Mouse (Mus musculus) cerebellum, adult 11 months (tissue): Measurements from ENCODE around the gene Pik3r4.
"Not testable (repeated sequence)": the region's sequence is repeated elsewhere in the genome, so short reads cannot be mapped to it uniquely, and the experiment has no call there.

Experiments used
- DNase-seq: peaks from one replicate; pipeline ENCODE4 v3.0.0; 2022

The Pik3r4 gene

DNA sequence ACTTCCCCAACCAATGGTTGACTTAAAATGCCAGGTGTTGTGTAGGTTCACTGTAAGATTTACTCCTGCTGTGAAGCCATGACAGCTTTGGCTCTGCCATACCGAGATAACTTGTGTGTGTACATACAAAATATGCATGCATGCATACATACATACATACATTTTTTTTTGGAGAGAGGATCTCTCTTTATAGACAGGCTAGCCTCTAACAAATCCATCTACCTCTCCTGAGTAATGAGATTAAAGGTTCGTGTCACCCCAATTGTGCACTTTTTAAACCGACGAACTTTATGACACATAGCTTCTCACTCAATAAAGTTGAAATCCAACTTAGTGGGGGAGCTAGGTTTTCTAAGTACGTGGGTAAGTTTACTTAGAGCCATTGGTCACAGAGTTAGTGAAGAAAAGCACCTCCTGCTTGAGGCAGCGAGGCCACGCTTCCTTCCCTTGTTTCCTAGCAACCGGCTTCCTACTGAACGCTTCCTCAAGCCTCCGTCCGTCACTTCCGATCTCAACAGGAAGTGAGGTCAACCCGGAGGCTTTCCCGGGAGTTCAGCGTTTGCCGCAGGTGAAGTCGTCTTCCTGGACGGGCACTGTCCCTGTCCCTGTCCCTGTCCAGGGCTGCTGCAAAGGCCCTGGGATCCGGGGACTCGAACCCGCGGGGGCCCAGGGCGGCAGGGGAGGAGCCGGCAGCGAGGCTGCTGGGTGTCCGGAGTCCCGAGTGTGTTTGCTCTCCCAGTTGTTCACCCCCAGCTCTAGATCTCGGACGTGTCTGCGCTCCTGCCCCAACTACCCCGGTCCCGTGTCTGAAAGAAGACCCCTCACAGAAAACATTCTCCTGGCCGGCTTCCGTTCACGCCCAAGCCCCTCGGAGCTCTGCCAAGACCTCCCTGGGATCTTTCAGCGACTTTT is at the start of gene Pik3r4:
Gene Pik3r4 (plus strand): TSS at position 519 of the 912 bp plus-strand sequence.
- peak; percentile 76 for DNase-seq

DNA sequence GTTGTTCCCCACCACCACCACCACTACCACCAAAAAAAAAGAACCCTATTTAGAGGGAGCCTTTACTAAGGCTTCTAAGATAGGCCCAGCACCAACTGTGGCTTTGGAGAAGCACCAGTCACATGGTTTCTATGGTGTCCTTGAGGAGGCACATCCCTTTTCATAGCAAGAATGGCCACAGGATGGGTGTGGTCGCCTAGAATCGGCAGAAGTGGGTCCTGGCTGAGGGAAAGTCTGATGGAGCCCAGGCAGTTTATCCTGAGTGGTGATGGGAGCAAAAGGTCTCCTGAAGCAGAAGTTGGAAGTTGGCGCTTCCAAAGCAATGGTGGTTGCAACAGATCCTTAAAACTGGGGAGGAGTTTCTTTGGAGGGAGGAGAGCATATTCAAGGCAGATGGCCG is 43.9 kb upstream of the Pik3r4 start:
- no peak for DNase-seq

DNA sequence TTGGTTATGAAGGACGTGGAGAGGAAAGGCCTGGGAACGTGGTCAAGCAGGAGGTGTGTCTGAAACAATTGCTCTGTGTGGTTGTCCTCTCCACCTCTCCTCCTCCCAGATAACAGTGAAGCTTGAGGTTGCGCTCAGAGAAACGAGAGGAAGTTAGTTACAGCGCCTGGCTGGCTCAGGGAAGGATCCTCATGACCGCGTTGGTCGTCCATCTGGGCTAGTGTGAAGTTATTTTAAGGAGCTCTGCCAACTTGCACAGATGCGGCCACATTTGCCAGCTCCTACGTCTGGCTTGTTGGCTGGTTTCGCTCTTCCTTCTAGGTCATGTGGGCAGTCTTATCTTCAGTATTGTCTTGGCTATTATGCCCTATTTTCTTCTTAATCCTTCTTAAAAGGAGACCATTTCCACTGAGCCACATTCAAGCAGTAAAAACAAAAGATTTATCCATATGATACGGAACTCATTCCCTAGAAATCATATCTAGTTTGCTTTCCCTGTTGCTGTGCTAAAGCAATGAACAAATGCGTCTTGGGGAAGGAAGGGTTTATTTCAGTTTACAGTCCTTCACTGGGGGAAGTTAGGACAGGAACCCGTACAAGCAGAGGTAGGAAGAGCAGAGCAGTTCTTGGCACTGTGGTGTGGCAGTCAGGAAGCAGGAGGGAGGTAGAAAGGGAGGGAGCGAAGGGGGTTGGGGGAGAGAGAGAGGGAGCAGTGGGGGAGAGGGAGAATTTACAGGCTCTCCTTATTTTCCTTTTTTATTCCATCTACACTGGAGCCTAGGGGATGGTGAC is 30.6 kb upstream of the Pik3r4 start:
- no peak for DNase-seq

DNA sequence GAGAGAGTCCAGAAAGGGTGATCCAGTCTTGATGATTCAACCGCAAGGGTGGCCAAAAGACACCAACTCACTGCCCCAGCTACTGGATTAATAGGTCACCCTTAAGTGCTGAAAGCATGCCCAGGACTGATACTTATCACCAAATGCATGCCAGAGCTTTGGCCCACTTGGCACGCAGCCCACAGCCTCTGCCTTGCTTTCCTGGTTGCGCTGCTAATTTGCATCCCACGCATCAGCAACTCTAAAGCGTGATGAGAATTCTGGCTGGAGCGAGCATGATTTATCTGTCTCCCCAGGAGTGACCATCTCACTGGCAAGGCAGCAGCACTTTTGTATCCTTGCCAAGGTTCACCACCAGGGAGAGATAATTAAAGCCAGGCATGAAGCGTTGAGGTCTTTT is 29.9 kb upstream of the Pik3r4 start:
- DNase-seq = peak; percentile 47

DNA sequence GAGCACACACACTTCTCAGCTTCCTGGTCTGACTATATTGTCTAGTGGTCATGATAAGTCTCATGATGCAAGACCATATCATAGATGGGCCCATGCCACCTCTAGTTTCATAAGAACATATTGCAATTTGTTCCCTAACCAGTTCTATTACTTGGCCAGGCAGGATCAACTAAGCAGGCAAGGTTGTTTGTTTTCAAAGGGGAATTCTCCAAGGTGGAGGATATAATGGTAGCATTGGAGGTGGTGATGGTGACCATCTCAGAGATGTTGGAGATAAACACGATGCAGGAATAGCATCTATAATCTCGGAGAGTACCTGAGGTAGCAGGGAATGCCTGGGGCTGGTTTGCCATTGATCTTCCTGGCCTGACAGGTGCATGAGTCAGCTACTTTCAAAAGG is 26.8 kb upstream of the Pik3r4 start:
- DNase-seq = no peak

DNA sequence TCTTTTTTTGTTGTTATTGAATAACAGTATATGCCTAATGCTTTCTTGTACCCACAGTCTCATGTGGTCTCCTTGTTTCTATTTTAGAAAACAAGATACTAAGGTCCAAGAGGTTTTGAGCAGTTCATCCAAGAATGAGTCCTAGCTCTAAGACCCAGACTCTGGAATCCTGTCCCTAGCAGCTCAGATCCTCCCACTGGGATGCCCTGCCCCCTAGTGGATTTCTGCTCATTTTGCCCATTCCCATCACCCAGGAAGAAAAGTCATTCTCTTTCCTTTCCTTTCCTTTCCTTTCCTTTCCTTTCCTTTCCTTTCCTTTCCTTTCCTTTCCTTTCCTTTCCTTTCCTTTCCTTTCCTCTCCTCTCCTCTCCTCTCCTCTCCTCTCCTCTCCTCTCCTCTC is 25.5 kb upstream of the Pik3r4 start:
- DNase-seq = peak; percentile 35

DNA sequence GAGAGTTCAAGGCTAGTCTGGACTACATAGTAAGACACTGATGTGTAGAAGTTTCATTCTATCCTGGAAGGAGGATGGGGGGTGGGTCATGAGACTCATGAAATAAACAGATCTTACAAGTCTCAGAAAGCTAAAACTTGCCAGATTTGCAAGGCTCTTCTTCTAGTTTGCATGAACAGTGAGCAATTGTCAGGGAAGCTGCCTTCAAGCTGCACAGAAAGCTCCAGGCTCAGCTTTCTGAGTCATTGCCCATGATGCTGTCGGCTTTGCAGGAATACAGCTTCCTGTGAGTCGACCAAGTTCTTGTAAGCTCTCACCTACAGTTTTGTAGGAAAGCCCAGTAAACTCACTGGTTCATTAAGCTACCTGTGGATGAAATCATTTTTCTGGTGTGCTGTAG is 8.8 kb upstream of the Pik3r4 start:
- DNase-seq = no peak

DNA sequence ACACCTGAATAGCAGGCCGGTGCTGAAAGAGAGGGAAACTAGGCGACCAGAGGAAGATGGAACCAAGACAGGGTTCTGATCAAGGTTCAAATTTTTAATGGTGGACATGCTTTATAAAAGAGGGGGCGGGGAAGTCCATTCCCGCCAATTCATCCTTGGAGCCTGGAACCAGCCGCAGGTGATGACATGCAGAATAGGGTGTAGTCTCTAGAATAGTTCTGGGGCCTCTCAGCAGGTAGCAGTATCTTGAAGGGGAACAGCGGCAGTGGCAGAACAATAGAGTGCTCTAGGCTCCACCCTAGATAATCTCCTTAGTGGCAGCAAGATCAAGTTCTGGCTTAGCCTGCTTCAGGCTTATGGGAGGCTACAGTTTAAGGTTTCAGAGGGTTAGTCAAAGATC is 1.4 kb upstream of the Pik3r4 start:
- not testable (repeated sequence) for DNase-seq

DNA sequence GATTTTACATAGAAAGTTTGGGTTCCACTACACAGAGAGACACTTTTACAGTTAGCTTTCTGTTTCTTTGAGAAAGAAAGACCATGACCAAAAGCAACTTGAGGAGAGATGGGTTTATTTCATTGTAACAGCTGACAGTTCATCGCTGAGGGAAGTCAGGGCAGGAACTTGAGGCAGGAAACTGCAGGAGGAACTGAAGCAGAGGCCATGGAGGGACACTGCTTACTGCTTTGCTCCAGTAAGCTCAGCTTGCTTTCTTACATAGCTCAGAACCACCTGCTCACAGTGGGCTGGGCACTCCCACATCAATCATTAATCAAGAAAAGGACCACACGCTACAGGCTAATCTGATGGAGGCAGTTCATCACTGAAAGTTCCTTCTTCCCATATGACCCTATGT is 13.4 kb downstream of the Pik3r4 start:
- no peak for DNase-seq

DNA sequence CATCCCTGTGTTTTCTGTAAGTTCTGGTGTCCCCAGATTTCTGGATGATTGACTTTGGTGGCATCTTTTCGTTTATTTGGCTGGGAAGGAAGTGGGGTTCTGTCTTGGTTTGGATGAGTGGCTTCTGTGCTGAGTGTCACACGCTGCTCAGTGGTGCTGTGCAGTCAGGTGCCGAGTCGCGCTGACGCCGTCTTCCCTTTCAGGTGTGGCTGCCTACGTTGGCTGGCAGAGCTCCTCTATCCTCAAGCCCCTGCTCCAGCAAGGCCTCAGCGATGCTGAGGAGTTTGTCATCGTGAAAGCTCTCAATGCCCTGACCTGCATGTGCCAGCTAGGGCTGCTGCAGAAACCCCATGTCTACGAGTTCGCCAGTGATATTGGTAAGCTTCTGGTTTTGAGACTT is 15.4 kb downstream of the Pik3r4 start:
- DNase-seq = no peak

DNA sequence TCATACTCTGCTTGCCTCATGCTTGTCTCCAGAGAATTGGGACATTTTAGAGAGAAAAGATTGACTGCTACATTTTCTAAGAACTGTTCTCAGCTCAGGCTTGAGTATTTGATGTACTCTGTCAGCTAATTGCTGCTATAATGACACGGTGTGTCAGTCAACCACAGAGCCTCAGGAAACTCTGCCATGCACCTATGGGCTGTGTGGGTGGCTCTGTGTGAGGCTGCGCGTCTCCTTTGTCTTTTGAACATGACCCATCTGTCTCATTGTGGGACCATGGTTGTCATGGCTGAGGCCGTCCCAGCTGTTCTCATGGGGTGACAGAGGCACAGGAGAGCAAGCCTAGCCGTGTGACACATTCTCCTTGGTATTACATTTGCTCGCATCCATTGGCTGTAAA is 17.1 kb downstream of the Pik3r4 start:
- DNase-seq = no peak

DNA sequence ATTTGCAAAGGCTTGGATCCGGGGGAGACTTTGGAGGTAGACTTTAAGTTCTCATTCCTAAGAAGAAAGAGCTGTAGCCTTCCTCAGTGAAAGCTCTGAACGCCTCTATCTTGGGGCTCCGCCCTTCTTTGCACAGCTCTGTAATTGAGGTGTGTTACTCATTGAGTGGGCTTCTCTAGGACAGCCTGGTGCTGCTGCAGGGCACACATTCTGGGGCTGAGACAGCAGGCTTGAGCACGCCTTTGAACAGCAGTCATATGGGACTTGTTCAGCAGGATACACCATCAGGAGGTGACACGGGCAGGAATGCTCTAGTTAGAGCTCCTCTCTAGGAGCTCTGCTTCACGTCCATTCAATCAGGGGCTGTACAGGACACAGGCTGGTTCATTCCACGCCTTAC is 22.5 kb downstream of the Pik3r4 start:
- no peak for DNase-seq

DNA sequence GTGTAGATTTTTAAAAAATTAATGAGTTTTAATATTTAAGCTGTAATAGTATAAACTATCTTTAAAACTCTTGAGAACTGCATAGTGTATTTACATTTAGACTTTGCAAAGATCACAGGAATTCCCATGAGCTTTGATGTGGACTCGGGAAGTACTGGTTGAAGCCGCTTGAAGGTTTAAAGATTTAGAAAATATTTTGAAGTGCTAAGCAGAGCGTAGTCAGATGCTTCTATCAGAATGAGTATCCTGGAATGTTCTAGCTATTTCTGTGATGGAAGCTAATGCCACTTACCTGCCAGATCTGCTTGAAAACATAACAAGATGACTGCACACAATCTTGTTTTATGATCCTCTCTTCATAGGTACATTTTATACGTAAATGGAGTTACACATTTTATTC is 28.1 kb downstream of the Pik3r4 start:
- DNase-seq = no peak

DNA sequence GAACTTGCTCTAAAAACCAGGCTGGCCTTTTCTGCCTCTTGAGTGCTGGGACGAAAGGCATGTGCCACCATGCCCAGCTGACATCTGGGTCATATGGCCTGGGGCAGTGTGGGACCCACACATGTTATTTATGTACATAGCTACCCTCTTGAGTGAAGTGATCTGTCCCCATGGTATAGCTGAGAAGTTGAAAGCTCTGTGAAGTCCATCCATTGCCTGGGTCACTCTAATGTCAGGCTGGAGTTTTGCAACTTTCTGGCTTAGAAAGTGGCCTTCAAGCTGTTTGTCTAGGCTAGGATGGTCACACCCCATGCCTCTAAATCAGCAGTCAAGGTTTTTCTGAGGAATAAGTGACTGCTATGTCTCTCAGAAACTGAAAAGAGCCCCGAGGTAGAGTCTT is 29.3 kb downstream of the Pik3r4 start:
- no peak for DNase-seq

DNA sequence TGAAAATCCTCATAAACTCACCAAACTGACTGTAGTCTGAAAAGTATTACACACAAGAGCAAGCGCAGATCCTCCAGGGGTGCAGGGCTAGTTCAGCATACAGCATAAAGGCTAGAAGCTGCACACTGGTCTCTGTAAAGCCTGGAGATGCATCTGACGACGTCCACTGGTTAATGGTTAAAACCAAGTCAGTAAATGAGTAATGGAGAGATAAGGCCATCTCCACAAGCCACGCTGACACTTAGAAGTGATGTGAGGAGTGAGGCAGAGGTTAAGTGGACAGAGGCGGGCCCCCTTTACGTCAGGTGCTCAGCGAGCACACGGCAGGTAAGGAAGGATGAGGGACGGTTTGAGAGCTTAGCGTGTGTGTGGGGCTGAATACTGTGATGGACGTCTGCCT is 33.2 kb downstream of the Pik3r4 start:
- DNase-seq = no peak

DNA sequence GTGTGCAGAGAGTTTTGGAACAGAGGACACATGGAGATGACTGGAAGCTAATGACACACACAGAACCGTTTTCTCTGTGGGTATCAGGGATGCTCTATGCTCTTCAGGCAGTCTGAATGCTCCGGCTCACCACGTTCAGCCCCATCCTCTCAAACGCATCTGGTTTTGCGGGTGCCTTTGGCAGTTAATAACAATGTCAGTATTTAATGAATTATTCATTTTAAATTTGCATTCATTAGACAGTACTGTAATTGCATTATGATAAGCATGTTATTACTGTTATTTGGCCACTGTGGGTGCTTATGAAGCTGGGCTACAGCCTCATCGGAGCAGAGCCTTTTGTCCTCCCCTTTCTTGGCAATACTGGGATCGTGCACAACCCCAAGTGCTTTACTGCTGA is 38.6 kb downstream of the Pik3r4 start:
- DNase-seq = no peak

DNA sequence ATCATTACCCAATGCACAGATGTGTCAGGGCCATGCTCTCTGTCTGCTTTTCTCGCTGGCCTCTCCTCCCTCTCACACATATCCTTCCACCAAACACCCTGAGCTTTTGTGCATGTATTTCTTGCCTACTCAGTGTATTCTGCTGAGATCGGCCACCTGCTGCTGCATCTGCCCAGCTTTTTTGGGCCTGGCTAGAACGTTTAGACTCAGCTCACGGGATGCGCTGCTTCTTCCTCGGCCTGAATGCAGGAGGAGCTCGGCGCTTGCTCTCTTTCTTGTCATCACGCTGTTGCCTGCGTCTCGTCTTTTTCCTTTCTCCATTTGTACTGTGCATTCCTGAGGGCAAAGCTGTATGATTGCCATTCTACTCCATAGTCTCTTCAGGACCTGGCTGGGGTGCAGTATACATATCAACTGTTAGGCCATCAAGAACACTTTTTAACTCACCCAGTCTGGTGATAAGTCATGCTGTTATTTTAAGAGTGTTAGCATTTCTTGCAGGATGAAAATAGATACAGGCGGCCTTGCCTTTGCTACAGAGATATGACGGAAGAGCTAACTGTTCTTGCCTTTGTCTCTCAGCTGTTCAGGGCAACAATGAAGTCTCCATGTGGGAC is 41.9 kb downstream of the Pik3r4 start:
- no peak for DNase-seq

DNA sequence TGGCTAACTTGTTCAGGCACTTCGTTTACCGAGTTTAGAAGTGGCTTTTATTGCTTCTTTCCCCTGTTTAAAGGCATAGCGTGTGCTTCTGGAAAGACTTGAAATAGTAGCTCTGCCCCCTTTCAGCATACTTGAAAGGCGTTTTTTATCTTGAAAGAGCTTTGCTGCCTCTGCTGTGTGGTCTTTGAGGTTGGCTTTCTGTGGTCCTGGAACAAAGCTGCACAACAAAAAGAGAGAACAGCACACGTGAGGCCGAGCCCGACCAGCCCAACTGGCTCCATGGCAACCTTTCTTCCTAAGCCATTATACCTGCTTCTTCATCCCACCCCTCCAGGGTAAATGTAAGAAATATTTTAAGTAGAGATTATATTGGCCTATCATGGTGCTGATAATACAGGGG is 46.7 kb downstream of the Pik3r4 start:
- no peak for DNase-seq

DNA sequence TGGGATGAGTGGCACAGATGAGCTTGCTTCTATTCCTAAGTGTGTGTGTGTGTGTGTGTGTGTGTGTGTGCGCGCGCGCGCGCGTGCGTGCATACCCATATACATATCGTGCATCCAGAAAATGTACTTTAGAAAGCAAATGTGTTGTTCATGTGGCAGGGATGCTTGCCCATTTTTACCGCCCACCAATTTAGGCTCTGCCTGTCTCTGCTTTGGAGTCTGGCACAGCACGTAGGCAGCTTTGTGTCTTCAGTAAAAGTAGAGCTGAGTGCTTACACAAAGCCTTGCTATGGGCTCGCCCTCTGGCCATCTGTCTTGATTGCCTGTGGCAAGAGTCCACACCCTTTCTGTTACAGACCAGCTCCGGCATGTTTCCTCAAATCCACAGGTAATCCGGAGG is 49.7 kb downstream of the Pik3r4 start:
- DNase-seq = no peak

DNA sequence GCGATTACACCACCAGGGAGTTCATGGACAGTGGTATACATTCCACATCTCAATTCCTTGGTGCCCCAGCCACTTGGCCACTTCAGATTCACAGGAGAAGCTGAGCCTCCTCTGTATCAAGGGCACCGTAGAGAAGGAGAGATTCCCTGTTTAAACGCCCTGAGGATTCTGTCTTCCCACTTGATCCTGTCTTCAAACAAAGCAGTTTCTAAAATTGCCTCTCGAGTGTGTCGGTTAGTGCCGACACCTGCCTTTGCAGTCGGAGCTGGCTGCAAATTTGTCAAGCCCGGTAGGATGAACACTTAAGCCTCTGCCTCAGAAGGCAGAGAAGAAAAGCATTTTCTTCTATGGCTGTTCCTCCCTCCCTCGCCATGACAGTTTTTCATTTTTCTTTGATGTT is 50.3 kb downstream of the Pik3r4 start:
- DNase-seq = no peak

DNA sequence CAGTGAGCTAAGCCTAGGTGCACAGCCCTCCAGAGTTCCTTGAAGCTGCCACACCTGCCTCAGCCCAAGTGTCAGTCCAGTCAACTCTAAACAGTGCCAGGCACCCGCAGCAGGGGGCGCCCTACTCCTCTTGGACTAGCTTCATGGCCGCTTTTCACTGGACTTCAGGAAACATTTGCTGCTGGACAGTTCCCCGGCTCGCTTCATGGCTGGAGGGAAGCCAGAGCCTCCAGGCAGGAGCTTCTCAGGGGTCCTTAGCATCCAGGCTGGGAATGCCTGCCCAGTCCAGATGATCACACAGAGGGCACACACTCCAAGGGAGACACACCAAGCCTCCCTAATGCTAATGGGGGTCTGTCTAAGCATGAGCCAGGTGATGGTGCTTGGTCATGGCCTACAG is 51.1 kb downstream of the Pik3r4 start:
- peak; percentile 32 for DNase-seq

DNA sequence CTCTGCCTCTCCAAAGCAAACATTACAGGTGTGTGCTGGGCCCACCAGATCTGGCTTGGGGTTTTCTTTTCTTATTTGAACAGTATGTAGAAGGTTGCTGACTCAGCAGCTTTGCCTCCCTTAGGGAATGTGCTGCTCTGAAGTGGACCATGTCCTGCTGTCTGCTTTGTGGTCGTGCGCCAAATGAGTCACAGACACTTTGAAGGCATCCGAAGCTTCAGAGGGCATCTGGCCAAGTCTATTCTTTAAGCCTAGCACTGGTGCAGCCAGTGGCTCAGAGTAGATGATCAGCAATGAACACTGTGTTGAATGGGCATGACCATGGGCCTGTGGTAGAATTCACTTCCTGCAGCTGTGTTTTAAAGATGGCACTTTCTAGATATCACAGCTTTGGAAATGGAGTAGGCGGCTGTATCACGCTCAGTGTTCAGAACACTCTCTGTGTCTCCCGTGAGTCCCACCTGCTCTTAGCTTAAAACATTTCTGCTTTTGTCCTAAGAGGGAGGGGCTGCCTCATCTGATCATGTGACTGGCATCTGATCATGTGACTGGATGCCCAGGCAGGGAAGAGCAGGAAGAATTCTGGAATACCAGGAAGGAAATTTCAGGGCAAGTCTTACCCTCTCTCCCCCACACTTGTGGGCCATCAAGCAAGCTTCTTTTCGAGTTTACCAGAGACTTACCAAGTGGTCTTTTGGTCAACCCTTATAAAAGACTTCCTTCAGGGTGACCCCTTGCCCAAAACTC is 54.2 kb downstream of the Pik3r4 start:
- no peak for DNase-seq

DNA sequence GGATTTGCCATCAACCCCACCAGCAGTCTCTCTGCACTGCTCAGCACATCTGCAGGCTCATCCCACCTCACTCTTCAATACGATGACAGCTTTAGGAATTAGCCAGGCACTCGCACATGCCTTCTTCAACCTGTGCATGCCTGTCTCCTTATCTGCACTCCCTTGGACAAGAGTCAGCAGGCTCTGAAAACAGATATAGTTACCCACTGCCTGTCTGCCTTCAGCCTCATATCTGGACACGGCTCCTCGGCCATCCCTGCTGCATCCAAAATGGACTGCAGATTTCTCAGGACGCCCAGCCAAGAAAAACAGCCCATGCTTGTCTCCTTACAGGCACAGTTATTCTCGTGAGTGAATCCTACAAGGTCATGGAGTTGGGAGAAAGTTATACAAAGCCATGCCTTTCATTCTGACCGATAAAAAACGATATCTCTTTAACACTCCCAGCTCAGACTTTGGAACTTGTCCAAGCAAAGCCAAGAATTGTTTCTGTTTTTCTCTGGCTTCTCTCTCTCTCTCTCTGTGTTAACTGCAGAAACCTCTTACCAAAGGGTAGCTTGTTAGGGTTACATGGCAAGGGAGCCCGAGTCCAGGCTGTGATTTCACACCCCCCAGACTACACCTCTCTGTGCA is 55.1 kb downstream of the Pik3r4 start:
- no peak for DNase-seq
